Mouse (Mus musculus) megakaryocyte, adult 5-6 weeks (primary cell): ENCODE measurements at regions not wholly inside any gene's neighbourhood (a gene's known extent, or its start where the extent isn't known, plus 50 kb on each side); places are given as distances from the start of the nearest gene placed in this dataset.
"Not testable (repeated sequence)": the region's sequence is repeated elsewhere in the genome, so short reads cannot be mapped to it uniquely, and the experiment has no call there.

Experiments used
- ATAC-seq: 2 replicates; pipeline ENCODE4 v1.8.0; 2016; ENCODE audit warnings: mild to moderate bottlenecking, inconsistent platforms; ENCODE audit not compliant: poor library complexity, severe bottlenecking

- ATAC-seq = not testable (repeated sequence)
Measured at GRCm38 (mm10) chr6:99904044-99904443, 177.9 kb upstream of the Prok2 start.

DNA sequence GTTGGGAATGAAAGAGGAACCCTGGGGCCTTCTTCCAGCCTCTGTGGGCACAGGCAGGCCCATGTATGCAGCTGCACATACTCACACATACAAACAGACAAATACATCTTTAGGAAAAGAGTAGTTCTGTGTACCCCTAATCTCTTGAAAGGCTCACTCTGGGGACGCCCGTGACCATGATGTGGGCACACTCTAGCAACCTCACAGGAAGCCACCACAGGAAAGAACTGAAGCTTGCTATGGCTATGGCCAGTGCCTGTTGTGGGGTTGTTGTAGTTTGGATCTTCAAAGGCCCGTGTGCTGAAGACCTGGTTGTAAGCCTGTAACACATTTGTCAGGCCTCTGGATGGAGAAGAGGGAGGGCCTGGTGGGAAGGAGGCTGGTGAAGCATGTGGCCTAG lies 175.4 kb upstream of the Prok2 start:
- 0 out of 2 replicates have a peak, but pooled peaks have one; percentile 13 for ATAC-seq

DNA sequence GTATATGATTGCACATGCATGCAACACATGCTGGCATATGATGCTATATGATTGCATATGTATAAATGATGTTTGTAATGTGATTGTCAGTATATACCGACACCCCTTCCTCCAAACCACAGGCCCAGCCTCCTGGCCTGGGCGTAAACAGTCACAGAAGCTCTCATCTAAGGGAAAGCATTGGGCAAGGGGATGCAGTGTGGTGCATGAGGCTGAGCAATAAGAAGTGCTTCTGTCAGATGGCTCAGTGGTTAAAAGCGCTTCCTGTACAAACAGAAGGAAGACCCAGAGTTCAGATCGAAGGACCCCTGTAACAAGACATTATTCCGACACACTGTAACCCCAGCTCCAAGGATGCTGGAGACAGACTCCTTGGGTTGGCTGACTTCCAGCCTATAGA lies 175.0 kb upstream of the Prok2 start:
- ATAC-seq = 0 out of 2 replicates have a peak, but pooled peaks have one; percentile 10

DNA sequence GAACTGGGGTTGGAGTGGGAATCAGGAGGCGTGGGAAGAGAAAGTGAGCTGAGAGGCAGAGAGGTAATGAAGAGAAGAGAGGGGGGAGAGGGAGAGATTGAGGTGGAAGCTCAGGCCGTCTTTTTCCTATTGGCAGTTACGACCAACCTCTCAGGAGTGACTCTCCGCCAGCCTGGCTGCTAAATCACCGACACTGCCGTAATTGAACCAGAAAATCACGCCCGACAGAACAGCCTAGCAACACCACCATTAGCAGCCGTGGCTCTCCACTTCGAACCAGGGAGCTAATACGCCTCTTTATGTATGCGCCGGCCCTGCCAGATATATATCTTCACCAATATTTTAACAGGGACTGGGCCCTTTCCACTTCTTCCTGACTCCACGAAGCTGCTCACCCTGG lies 173.5 kb upstream of the Prok2 start:
- no peak for ATAC-seq

DNA sequence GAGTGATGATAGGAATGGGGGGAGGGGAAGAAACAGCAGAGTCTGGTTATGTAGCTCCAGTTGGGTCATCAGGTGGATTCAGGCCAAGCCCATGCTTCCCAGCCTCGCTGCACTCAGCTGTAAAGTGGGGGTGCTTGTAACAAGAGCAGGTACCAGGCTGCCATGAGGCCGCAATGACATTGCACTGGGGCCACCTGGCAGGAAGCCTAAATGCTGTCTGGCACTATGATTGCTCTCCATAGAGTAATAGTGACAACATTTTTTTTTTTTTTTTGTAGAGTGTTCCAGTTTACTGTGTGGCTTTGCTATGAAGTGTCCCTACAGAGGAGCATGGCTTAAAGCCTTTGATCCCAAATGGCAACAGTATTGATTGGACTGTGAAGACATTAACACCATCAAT lies 171.9 kb upstream of the Prok2 start:
- ATAC-seq = no peak

GRCm38 (mm10) chr6:99895558-99895957 lies 169.4 kb upstream of the Prok2 start:
- ATAC-seq = no peak

DNA sequence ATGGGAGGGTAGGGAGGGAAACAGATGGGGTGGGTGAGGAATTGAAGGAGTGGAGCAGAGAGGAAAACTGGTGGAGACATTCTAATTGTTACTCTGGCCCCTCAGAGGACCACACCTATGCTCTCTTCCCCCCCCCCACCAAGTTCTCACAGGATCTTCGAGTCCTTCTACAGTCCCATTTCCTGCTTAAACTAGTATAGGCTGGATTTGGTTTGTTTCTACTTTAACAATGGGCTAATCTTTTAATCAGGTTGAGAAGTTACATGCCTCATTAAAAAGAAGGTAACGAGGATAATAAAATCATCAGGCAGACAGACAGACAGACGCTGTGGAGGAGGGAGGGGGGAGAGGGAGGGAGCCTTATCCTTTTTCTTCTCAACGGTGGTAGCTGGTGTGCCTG lies 167.7 kb upstream of the Prok2 start:
- no peak for ATAC-seq

DNA sequence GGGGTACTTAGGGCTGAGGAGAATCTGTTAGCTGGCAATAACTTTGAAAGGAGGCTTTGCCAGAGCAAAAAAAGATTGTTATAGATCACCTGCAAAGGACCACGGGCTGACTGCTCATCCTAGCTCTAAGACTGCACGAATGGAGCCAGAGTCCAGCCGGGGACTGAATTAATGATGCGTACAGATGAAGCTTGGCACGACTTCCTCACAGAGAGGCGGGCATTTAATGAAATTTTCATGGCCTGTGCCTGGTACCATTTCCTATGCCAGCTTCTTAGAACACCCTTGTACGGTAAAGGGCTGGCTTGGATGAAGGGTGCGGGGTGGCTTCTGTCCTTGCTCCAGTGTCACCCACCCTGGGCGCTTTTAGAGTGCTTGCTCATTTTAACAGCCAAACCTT lies 166.0 kb upstream of the Prok2 start:
- no peak for ATAC-seq

DNA sequence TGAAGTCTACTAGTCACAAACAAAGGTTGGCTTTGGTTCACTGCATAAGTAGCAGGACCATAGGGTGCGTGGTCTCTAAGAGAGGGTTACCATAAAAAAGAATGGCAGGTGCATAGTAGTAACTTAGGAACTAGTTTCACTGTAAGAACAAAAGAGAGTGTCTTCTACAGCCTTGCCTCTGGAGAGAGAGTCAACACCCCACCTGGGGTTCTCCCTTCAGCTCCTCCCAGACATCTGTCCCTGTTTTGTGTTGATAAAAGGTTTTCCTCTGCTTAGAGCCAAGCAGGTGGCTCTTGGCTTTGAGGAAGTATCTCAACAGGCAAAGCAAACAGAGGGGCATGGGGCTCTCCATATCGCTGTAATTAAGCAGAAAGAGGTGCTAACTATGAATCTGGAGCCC lies 165.6 kb upstream of the Prok2 start:
- ATAC-seq = no peak

DNA sequence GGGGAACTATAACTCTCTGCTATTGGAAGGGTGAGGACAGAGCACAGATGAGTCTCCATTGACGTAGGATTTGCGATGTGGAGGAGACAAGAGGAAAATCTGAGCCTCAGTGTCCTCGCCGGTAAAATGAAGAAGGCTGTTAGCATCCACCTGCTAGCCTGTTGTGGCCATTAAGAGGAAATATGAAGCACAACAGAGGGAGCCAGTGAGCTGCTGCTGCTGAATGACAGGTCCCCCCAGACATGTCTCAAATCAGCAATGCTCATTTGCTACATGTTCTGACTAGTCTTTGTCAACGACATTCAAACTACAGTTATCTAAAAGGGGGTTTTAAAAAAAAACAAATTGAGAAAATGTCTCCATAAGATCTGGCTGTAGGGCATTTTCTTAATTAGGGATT lies 164.6 kb upstream of the Prok2 start:
- ATAC-seq = no peak

DNA sequence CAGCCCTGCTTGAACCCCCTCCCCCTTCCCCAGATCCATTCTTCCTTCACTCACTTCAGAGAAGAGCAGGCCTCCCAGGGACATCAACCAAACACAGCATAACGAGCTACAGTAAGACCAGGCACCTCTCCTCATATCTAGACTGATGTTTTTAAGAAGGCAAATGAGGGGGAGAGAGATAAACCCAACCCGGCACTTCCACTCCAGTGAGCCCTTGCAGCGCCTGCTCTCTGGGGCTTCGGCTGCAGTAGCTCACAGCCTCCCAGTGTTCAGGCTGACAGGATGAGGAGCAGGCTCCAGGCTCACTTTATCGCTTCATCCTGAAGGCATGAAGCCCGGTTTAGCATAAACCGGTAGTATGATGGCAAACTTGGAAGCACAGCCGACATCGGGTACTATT lies 162.9 kb upstream of the Prok2 start:
- no peak for ATAC-seq

- no peak for ATAC-seq
Measured at GRCm38 (mm10) chr6:99887904-99888303, 161.7 kb upstream of the Prok2 start.

DNA sequence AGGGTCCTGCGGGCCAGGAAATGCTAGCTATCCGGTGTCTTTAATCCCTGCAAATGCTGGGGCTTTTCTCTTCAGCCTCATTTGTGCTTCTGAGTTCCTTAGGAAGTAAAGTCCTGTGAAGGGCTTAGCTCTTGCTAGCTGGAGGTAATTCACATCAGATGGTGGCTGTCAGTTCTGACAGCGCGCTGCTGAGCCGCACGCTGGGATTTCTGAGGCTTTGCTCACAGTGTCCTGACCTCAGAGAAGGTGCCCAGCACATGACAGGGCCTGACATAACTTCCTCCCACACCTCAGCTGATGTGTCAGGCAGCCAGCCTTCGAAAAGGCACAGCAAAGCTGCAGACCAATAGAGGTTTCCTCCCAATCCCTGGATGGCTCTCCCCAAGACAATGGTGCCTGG lies 158.6 kb upstream of the Prok2 start:
- ATAC-seq = 0 out of 2 replicates have a peak, but pooled peaks have one; percentile 27

- ATAC-seq = no peak
Measured at GRCm38 (mm10) chr6:99884054-99884453, 157.9 kb upstream of the Prok2 start.

- no peak for ATAC-seq
Measured at GRCm38 (mm10) chr6:99881606-99882005, 155.4 kb upstream of the Prok2 start.

GRCm38 (mm10) chr6:99874852-99875251 lies 148.7 kb upstream of the Prok2 start:
- ATAC-seq = no peak

- no peak for ATAC-seq
Measured at GRCm38 (mm10) chr6:99874029-99874428, 147.8 kb upstream of the Prok2 start.

- ATAC-seq = no peak
Measured at GRCm38 (mm10) chr6:99866061-99866460, 139.9 kb upstream of the Prok2 start.

DNA sequence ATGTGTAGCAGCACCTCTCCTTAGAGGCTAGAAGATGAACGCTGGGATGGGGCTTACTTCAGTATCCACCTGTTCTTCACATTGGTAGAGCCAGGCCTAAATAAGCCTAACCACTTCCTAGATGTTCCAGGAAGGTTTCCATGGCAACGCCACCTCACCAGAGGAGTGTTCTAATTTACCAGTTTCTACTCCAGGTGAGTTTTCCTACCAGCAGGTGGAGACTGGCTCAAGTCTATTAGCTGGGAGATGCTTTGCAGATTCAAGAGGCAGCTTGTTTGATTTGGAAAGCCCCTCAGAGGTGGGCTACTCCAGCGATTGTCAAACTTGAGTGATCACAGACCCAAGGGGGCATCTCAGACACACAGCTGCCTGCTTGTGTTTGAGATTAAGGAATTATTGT lies 138.8 kb upstream of the Prok2 start:
- ATAC-seq = no peak

- ATAC-seq = no peak
Measured at GRCm38 (mm10) chr6:99863418-99863817, 137.2 kb upstream of the Prok2 start.

DNA sequence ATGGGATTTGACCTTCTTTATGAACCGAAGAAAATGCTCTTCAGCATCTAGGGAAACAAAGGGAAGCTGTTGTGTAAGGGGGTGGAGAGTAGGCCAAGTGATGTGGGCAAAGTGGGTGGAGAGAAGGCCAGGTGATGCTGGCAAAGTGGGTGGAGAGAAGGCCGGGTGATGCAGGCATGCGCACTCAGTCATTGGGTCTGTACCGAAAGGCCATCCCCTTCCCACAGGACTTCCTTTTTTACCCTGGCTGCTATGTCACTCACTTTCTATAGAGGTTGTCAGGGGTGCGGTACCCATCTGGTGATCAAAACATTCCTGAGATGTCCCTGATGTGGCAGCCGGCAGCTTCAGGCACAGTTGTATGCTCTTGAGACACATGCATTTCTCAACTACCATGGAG lies 131.2 kb upstream of the Prok2 start:
- peak; percentile 27; the same call in 1 of the 2 replicates for ATAC-seq

DNA sequence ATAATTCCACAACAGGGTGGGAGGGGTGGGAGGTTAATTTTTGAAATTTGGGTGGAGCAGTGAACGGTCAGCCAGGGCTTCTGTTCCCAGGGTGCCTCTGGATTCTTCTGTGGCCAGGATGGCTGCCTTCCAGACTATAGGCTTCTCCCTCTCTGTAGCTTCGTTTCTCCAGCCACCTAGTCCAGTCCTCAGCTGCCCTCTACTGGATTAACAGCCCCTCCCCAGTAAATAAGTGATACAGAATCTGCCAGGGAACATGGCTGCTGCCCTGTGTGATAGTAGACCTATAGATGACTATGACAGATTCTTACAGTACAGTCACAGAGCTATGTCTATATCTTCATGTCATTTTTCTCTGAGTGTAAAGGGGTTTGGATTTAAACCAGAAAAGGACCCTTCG lies 127.5 kb upstream of the Prok2 start:
- ATAC-seq = no peak; the same call in 1 of the 2 replicates

GRCm38 (mm10) chr6:99850706-99851105 lies 124.5 kb upstream of the Prok2 start:
- ATAC-seq = no peak

- no peak for ATAC-seq
Measured at GRCm38 (mm10) chr6:99845508-99845846, 119.3 kb upstream of the Prok2 start.
